Mouse (Mus musculus): ENCODE results near the gene Tmed11.
A peak's percentile ranks its signal among the peaks of the same experiment; 100 is the strongest.
"Not testable (repeated sequence)": the region's sequence is repeated elsewhere in the genome, so short reads cannot be mapped to it uniquely, and the experiment has no call there.

Tmed11 gene

DNA sequence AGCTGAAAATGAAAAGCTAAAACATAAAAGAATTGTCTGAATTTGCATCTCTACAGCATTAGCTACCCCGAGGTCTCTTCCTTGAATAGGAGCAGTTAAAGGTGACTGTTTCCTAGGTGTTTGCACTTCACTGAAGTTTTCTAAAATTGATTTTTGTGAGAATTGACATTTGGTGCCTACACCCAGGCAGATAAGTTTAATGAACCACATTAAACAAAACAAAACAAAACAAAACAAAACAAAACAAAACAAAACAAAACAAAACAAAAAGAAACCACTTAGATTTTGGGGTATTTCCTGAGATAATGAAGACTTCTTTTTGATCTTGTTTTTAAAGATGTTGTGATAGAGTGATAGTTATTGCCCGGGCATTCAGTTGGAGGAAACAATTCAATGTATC is at the start of gene Tmed11:
Tmed11 (minus strand) TSS at position 101 of the 400 bp plus-strand sequence.
- DNase-seq (ENCODE audit: low spot score in 2 of 2) = not testable (repeated sequence)

DNA sequence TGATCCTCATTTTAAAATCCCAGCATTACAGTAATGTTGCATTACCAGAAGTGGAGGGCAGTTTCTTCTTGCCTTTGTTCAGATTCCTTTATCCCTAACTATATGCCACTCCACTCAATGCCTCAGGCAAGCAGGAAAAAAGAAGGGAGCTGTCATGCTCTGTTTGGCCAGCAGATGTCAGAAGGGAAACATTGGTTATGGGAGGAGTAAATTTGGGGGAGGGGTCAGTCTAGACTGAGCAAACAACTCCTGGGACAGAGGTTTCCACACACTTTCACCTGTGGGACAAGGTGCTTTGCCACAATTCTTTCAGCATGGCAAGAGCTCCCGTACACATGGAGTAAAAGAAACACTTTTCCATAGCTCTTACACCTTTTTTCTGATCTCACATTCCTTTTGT is 41.0 kb upstream of the Tmed11 start:
- DNase-seq (ENCODE audit: low spot score in 2 of 2) = no peak

GRCm38 (mm10) chr5:108823276-108823675 is 28.1 kb upstream of the Tmed11 start:
- no peak for DNase-seq (ENCODE audit: low spot score in 2 of 2)

- not testable (repeated sequence) for DNase-seq (ENCODE audit: low spot score in 2 of 2)
Observed at GRCm38 (mm10) chr5:108808750-108809149, 13.6 kb upstream of the Tmed11 start, which contains the start of gene Vmn2r8. Gene Vmn2r8 (minus strand): TSS chr5:108808850.

- no peak for DNase-seq (ENCODE audit: low spot score in 2 of 2)
Observed at GRCm38 (mm10) chr5:108803646-108804045, 8.5 kb upstream of the Tmed11 start.

DNA sequence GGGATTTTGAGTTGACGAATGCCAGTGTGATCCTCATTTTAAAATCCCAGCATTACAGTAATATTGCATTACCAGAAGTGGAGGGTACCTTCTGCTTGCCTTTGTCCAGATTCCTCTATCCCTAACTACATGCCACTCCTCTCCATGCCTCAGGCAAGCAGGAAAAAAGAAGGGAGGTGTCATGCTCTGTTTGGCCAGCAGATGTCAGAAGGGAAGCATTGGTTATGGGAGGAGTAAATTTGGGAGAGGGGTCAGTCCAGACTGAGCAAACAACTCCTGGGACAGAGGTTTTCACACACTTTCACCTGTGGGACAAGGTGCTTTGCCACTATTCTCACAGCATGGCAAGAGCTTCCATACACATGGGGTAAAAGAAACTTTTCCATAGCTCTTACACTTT is 4.8 kb downstream of the Tmed11 start:
- not testable (repeated sequence) for DNase-seq (ENCODE audit: low spot score in 2 of 2)

- no peak for DNase-seq (ENCODE audit: low spot score in 2 of 2)
Observed at GRCm38 (mm10) chr5:108774630-108775306, 20.4 kb downstream of the Tmed11 start, which contains the start of gene Rnf212. Gene Rnf212 (minus strand): TSS chr5:108774982.

DNA sequence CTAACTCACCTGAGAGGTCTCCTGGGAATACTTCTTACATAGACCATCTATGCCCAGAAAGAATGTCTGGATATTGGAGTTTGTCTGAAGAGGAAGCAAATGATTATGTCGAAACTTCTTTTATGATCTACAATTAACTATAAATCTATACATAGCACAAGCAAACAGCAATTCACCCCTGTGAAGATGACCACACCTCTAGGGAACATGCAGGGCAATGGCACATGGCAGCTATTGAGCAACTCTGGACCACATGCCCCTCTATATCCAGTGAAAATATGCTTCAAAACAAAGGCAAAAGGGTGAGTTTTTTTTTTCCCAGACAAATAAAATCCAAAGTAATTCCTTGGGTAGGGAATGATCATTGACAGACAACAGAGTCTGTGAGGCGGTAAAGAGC is 35.2 kb downstream of the Tmed11 start:
- no peak for DNase-seq (ENCODE audit: low spot score in 2 of 2)

DNA sequence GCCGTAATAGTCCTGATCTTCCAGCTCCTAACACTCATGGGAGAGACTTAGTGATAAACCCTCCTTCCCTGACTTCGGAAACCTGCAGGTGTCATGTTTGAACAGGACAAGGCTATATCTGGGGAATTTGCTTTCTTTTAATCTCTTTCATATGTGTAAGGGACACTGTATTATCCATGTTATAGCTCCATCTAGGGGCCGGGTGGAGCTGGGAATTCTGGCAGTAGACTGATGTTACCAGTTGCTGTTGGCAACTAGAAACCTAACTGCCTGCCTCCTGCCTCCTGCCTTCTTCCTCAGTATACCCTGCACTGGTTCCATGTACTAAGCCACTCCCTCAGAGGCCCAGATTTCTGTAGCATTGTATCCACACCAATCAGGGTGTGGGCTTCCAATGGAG is 36.8 kb downstream of the Tmed11 start:
- peak; percentile 8 to 16 for DNase-seq (ENCODE audit: low spot score in 2 of 2)

- not testable (repeated sequence) for DNase-seq (ENCODE audit: low spot score in 2 of 2)
Observed at GRCm38 (mm10) chr5:108751258-108751657, 43.9 kb downstream of the Tmed11 start.

GRCm38 (mm10) chr5:108750328-108751210 is 44.6 kb downstream of the Tmed11 start:
- DNase-seq (ENCODE audit: low spot score in 2 of 2) = no peak

- DNase-seq (ENCODE audit: low spot score in 2 of 2) = no peak
Observed at GRCm38 (mm10) chr5:108744629-108745028, 50.5 kb downstream of the Tmed11 start.

DNA sequence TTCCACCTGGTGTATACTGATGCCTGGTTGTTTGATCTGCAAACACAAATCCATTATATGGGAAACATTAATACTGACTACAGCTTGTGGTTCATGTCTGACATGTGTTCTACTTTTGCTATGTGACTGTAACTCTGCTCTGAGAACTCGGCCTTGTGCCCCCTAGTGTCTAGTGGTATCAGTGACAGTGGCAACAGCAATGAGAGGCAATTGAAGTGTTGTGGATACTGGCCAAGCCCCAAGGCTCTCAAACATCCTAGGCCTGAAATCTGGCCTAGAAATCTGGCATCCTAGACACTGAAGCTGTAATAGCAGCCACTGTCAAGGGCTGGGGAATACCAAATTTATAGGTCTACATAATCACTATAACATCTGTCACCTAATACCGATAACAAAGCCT is 51.3 kb downstream of the Tmed11 start:
- DNase-seq (ENCODE audit: low spot score in 2 of 2) = no peak

GRCm38 (mm10) chr5:108742596-108742995 is 52.6 kb downstream of the Tmed11 start:
- no peak for DNase-seq (ENCODE audit: low spot score in 2 of 2)

DNA sequence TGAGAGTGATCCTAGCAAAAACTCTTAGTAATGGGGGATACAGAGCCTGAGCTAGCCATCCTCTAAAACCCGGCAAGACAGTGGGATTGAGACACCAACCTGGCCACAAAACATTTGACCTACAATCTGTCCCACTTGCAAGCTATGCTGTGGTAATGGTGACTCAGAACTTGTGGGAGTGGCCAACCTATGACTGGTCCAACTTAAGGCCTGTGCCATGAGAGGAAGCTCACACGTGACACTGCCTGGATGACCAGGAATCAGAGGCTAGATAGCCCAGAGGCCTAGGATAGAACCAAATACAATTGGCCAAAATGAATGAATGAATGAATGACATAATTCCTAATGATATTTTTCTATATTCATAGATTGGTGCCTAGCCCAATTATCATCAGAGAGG is 53.3 kb downstream of the Tmed11 start:
- no peak for DNase-seq (ENCODE audit: low spot score in 2 of 2)

DNA sequence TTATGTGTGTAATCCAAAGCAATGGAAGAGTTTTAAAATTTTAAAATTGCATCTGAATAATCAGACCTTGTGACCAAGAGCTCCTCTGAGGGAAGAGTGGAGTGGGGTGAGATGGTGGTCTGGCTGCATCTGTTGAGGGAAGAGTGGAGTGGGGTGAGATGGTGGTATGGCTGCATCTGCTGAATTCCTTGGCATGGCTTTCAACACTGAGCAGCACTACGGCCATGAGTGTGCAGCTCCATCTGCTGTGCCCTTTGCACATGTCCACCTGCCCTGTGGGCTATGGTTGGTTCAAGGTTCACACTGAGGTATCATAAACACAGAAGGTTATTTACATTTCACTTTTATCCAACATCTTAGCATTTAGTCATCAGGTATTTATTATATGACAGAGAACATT is 67.7 kb downstream of the Tmed11 start:
- DNase-seq (ENCODE audit: low spot score in 2 of 2) = no peak
